Mouse (Mus musculus) NIH3T3 (cell line): Measurements from ENCODE around the gene Duoxa2.

ENCODE experiments used
- DNase-seq: peaks from one replicate; pipeline ENCODE4 v3.0.0-alpha.2; 2012; ENCODE audit warnings: low read depth

The Duoxa2 gene

GRCm38 (mm10) chr2:122298596-122299490, at the start of gene Duoxa2:
Gene Duoxa2 (plus strand): TSS chr2:122298900.
- peak; percentile 19 for DNase-seq

GRCm38 (mm10) chr2:122255997-122256396, 42.7 kb upstream of the Duoxa2 start:
- DNase-seq, result no peak

- DNase-seq, result no peak
These were observed 38.0 kb upstream of the Duoxa2 start for GRCm38 (mm10) chr2:122260729-122261128.

DNA sequence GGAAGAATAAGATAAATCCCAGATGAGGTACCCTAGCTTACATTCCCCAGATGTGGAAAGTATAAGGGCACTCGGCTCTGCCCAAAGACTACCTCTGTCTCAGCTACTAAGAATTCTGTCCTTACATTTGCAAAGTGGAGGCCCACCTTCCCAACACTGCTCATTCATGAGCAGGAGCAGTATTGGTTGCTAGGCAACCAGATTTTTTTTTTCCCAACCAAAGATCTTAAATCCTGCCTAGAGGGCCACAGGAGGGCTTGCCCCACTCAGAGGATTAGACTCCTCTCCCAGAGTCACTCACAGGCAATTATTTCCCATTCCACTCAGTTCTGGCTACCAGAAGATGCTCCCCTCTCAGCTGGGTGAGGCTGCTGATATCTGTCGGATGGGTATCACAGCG, 34.0 kb upstream of the Duoxa2 start:
- no peak for DNase-seq

DNA sequence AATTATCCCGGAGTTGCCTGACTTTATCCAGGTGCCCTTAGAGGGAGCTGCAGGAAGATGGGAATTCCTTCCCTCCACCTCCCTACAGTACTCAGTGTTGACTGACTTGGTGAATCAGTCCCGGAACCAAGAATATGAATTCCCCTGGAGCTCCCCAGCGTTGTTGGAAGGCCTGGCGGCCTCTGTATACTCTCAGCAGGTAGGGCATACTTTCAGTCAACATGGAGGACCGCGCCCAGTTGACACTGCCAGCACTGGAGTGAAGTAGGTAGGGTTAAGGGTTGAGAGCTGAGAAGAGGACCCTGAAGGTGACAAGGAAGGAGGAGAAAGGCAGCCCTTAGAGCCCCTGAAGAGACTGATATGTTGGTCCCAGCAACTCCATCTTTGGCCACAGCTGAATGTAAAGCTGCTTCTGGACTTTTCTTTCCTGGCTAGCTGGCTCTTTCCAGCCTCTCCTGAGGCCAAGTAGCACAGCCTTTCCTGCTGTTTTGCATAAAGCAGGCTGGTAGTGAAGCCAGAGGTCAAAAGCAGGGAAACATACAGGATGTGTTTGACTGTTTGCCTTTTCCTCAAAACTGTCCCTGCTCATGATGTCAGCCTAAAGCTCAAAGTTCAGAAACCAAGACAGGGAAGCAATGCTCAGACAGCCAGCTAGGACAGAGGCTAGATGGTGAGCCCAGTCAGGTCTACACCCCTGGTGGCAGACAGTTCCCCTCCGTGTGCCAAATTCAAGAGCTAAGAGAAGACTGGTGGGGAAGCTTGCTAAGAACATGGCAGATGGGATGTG, 32.1 kb upstream of the Duoxa2 start:
- DNase-seq, result no peak

DNA sequence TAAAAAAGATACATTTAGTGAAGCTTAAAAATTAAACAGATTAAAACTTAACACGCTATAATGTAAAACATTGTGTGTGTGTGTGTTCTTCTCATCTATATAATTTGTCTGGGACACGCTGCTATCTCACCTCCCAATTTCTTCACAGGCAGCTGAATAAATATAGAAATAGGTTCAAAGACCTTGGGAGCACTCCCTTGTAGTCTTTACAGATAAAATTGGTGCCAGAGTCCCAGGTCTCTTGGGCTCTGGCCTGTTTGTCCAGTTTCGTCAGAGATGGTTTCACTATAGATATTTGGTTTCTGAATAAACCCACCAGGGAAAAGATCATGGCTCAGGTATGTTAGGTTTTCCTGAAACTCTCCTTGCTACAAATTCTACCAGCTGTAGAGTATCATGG, 19.9 kb upstream of the Duoxa2 start:
- DNase-seq, result no peak

- no peak for DNase-seq
These were observed 14.6 kb upstream of the Duoxa2 start for GRCm38 (mm10) chr2:122284091-122284490.

GRCm38 (mm10) chr2:122286137-122286536, 12.6 kb upstream of the Duoxa2 start:
- DNase-seq, result no peak

- no peak for DNase-seq
These were observed 3.8 kb upstream of the Duoxa2 start for GRCm38 (mm10) chr2:122294916-122295315.

- no peak for DNase-seq
These were observed 1.2 kb upstream of the Duoxa2 start for GRCm38 (mm10) chr2:122297271-122298095.

DNA sequence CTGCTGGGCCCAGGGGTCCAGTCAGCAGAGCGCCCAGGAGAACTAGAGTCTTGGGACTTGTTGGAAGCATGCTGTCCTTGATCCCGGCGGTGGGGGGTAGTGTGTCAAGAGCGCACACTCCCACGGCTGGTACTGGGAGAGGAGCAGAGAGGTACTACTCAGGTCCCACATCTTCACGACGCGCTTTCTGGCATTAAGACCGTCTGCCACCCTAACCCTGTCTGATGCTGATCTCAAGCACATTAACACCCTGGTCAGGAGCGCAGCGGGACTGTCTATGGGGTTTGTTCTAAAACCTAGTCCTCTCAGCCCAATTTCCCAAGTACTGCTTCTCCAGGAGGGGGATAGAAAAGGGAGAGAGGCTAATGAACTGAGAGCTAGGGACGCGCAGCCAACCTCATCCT, 602 bp upstream of the Duoxa2 start, which contains the start of gene Duox2:
Gene Duox2 (minus strand): TSS at position 354 of the 404 bp plus-strand sequence.
- no peak for DNase-seq

GRCm38 (mm10) chr2:122299911-122300655, 1.4 kb downstream of the Duoxa2 start:
- no peak for DNase-seq

- no peak for DNase-seq
These were observed 1.9 kb downstream of the Duoxa2 start for GRCm38 (mm10) chr2:122300656-122301020.

DNA sequence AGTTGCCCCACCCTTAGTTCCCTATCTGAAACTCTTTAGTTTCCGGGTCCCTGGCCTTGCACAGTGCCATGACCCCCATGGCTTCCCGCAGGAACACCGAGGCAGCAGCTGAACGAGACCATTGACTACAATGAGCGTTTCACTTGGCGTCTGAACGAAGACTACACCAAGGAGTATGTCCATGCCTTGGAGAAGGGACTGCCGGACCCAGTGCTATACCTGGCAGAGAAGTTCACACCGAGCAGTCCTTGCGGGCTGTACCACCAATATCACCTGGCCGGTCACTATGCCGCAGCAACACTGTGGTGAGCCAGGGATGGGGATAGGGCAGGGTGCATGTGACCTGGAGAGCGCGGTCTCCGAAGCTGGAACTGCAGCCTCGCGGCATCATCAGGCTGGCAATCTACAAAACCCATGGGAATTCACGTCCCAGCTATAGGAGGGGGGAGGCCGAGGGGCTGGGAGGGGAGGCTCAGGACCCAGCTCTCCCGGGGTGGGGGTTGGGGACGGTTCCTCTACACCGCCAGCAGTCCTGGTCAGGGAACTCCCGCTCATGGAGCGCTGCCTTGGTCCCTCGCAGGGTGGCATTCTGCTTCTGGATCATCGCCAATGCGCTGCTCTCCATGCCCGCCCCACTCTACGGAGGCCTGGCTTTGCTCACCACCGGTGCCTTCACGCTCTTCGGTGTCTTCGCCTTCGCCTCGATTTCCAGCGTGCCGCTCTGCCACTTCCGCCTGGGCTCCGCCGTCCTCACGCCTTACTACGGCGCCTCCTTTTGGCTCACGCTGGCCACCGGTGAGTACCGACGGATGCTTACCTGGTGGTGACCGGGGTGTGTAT, 2.6 kb downstream of the Duoxa2 start:
- no peak for DNase-seq

DNA sequence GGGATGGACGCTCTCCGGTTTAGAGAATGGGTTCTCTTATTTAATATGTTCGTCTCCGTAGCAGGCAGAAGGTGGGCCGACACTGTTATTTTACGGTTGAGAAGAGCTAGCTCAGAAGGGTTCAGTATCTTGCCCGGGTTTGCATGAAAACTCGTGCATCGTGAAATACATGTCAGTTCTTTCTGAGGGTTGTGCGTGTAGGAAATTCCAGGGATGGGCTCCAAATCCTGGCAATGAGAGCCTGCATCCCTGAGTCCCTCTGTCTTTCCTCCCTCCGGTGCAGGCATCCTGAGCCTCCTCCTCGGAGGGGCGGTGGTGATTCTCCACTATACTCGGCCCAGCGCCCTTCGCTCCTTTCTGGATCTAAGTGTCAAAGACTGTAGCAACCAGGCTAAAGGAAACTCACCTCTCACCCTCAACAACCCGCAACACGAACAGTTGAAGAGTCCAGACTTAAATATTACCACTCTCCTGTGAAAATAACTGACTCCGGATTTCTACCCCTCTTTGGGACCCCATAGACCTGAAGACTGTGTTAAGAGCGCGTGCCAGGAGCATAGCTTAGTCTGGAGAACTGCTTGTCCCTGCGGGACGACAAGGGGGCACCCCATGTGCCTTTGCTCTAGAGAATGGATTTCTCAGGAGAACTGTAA, 3.3 kb downstream of the Duoxa2 start:
- DNase-seq, result no peak

- DNase-seq, result peak; percentile 79
These were observed 4.0 kb downstream of the Duoxa2 start for GRCm38 (mm10) chr2:122302574-122303241.

- no peak for DNase-seq
These were observed 5.8 kb downstream of the Duoxa2 start for GRCm38 (mm10) chr2:122304544-122304943.

DNA sequence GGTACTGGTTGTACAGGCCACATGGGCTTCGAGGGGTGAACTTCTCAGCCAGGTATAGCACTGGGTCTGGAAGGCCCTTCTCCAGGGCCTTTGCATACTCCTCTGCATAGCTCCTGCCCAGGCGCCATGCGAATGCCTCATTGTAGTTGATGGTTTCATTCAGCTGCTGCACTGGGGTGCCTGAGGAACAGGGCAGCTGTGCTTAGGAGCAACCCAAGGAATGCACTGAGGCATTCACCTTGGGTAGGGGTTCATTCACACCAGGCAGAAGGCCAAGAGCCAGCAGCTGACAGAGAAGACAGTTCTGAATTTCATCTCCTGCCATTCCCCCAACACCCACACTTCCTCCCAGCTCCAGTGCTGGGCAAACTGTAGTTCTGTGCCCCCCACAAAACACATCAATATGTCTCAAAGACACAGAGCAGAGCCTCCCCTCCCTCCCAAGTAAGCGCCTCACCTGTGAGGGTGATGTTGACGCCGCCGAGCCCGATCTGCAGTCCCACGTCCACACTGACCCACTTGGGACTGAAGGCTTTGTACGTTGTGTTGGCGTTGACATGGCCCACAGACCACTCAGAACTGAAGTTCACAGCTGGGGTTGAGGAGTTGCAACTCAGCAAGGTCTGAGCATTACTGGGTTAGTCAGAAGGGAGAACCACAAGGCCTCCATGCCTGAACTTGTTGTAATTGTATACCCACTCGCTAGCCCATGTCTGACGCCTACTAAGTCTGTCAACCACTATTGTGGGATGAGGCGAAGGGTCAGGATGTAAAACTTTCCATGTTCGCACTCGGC, 6.6 kb downstream of the Duoxa2 start:
- peak; percentile 41 for DNase-seq

DNA sequence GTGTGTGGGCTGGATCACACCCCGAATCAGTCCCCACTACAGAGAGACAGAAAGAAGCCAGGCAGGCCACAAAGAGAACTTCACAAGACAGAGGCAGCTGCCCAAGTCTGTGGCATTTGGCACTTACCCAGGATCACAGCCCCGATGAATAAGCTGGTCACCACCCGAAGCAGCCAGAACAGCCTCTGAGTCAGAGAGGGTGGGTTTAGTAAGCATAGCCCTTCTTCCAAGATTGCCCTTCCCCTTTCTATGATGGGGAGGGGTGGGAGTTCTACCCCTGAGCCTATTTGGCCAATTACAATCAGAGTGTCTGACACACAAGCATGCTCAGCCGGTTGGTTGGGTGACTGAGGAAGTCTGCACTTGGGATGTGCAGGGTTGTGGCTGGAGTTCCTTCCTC, 7.5 kb downstream of the Duoxa2 start:
- peak; percentile 90 for DNase-seq
